Mouse (Mus musculus) G1E (cell line): ENCODE results near the gene Clec1b.

ENCODE experiments used
- CTCF ChIP-seq: IDR thresholded peaks from 2 replicates; pipeline ENCODE4 v1.5.1; 2012; ENCODE audit warnings: low read depth, low read length, inconsistent platforms, mixed read lengths
- GATA1 ChIP-seq: IDR thresholded peaks from 2 replicates; pipeline ENCODE4 v1.6.1; 2012; ENCODE audit warnings: borderline replicate concordance, low read length, inconsistent platforms, mixed read lengths
- GATA2 ChIP-seq: IDR thresholded peaks from 2 replicates; pipeline ENCODE4 v1.6.1; 2012; ENCODE audit warnings: low read depth, low read length, inconsistent platforms, borderline replicate concordance
- POLR2AphosphoS5 ChIP-seq: IDR thresholded peaks from 2 replicates; pipeline ENCODE4 v1.6.1; 2012; ENCODE audit warnings: low read depth, low read length, inconsistent platforms; ENCODE audit not compliant: insufficient replicate concordance
- TAL1 ChIP-seq: conservative IDR thresholded peaks from 2 replicates; pipeline ENCODE4 v1.6.1; 2012; ENCODE audit warnings: low read depth, low read length, inconsistent platforms, mixed read lengths

GRCm38 (mm10) chr6:129380454-129380853 lies 16.6 kb upstream of the Clec1b start:
- no peak for TF ChIP-seq CTCF
- TF ChIP-seq GATA1, result no peak
- TF ChIP-seq POLR2AphosphoS5, result no peak
- no peak for TF ChIP-seq TAL1
- TF ChIP-seq GATA2, result no peak
